Mouse (Mus musculus) bone marrow, adult 2 months (tissue): ENCODE data around the gene Meis2. TPM values are rescaled to one million over a fixed set of nuclear protein-coding genes. Genes with fewer than 3 reads are reported as not detected.

ENCODE experiments used
- H3K27ac ChIP-seq: fragments of 200-500 bp; 2 replicates; pipeline ENCODE4 v1.5.1; 2012; ENCODE audit warnings: low read depth, mild to moderate bottlenecking, control low read depth, inconsistent platforms, low read length; ENCODE audit not compliant: control insufficient read depth, poor library complexity, insufficient read depth
- H3K4me1 ChIP-seq: fragments of 200-500 bp; 2 replicates; pipeline ENCODE4 v1.6.1; 2011; ENCODE audit warnings: low read length; ENCODE audit not compliant: control insufficient read depth, insufficient read depth
- H3K4me3 ChIP-seq: fragments of 200-500 bp; replicated peaks from 2 replicates; pipeline ENCODE3; 2011; ENCODE audit warnings: mild to moderate bottlenecking, low read depth, low read length, control low read depth; ENCODE audit not compliant: control insufficient read depth
- CTCF ChIP-seq: fragments of 200-500 bp; IDR thresholded peaks from 2 replicates; pipeline ENCODE4 v1.5.1; 2011; ENCODE audit warnings: low read length, control low read depth; ENCODE audit not compliant: control insufficient read depth, insufficient read depth
- POLR2A ChIP-seq: fragments of 200-500 bp; IDR thresholded peaks from 2 replicates; pipeline ENCODE4 v1.6.1; 2011; ENCODE audit warnings: low read depth, mild to moderate bottlenecking, control low read depth, low read length, borderline replicate concordance; ENCODE audit not compliant: control insufficient read depth
- WGBS: fragments of 180-500 bp; shearing (Covaris S2); methylation state at CpG from one replicate; pipeline ENCODE4 v1.1.7; 2018; 5-methylcytosine and 5-hydroxymethylcytosine counted together
- polyA plus RNA-seq: library from polyadenylated mRNA; stranded (reverse); fragments of >200 nt; gene quantifications from 2 replicates; pipeline ENCODE4 v1.2.4, GENCODE M21; 2011; ENCODE audit warnings: low replicate concordance; ENCODE audit not compliant: missing spikeins, insufficient read depth, insufficient read length

Gene Meis2
- polyA plus RNA-seq, 1 experiment, result 7.9 TPM

- no peaks in the 10 kb centered on the region; the same call in 1 of the 2 replicates for H3K4me1 ChIP-seq
- 48% methylated on average over 2 of the region's 2 CpGs for WGBS
- H3K4me3 ChIP-seq, result no peak overlapping the region
- H3K27ac ChIP-seq, result no peak overlapping the region
- no peak for TF ChIP-seq POLR2A
- no peak for TF ChIP-seq CTCF
Observed at GRCm38 (mm10) chr2:115897001-115897400, 168.6 kb downstream of the Meis2 start.

GRCm38 (mm10) chr2:115895717-115896116 is 169.9 kb downstream of the Meis2 start:
- H3K4me1 ChIP-seq, result no peaks in the 10 kb centered on the region; the same call in 1 of the 2 replicates
- H3K27ac ChIP-seq, result no peak overlapping the region
- TF ChIP-seq POLR2A (no peak), CTCF (no peak)
- WGBS, result 86% methylated on average over 3 of the region's 3 CpGs
- H3K4me3 ChIP-seq, result no peak overlapping the region

- TF ChIP-seq CTCF (no peak), POLR2A (no peak)
- Histone ChIP-seq H3K4me1 (no peaks in the 10 kb centered on the region), H3K4me3 (no peak overlapping the region), H3K27ac (no peak overlapping the region)
- 73% methylated on average over 2 of the region's 2 CpGs for WGBS
Observed at GRCm38 (mm10) chr2:115895256-115895655, 170.4 kb downstream of the Meis2 start.

- TF ChIP-seq CTCF, result no peak
- no peak for TF ChIP-seq POLR2A
- no peaks in the 10 kb centered on the region; the same call in 1 of the 2 replicates for H3K4me1 ChIP-seq
- no peak overlapping the region for H3K27ac ChIP-seq
- H3K4me3 ChIP-seq, result no peak overlapping the region
- 86% methylated on average over 6 of the region's 6 CpGs for WGBS
Observed at GRCm38 (mm10) chr2:115893113-115893512, 172.5 kb downstream of the Meis2 start.

- H3K4me3 ChIP-seq, result no peak overlapping the region
- no peak overlapping the region for H3K27ac ChIP-seq
- H3K4me1 ChIP-seq, result no peaks in the 10 kb centered on the region; the same call in 1 of the 2 replicates
- 30% methylated on average over 2 of the region's 2 CpGs for WGBS
- TF ChIP-seq POLR2A (no peak), CTCF (no peak)
Observed at GRCm38 (mm10) chr2:115890715-115891114, 174.9 kb downstream of the Meis2 start.

GRCm38 (mm10) chr2:115890030-115890429 is 175.6 kb downstream of the Meis2 start:
- 36% methylated on average over 3 of the region's 3 CpGs for WGBS

GRCm38 (mm10) chr2:115889212-115889611 is 176.4 kb downstream of the Meis2 start:
- Histone ChIP-seq H3K4me3 (no peak overlapping the region), H3K4me1 (no peaks in the 10 kb centered on the region; the same call in 1 of the 2 replicates), H3K27ac (no peak overlapping the region)
- WGBS, result 88% methylated on average over 4 of the region's 4 CpGs
- TF ChIP-seq CTCF, result no peak
- no peak for TF ChIP-seq POLR2A

More at GRCm38 (mm10) chr2:115890030-115890429, 175.6 kb downstream of the Meis2 start:
- Histone ChIP-seq H3K4me3 (no peak overlapping the region), H3K4me1 (no peaks in the 10 kb centered on the region; the same call in 1 of the 2 replicates), H3K27ac (no peak overlapping the region)
- TF ChIP-seq POLR2A (no peak), CTCF (no peak)

GRCm38 (mm10) chr2:115888336-115889077 is 177.1 kb downstream of the Meis2 start:
- H3K4me3 ChIP-seq, result no peak overlapping the region
- no peak overlapping the region for H3K27ac ChIP-seq
- no peaks in the 10 kb centered on the region; the same call in 1 of the 2 replicates for H3K4me1 ChIP-seq
- TF ChIP-seq CTCF, result no peak
- TF ChIP-seq POLR2A, result no peak
- 56% methylated on average over 5 of the region's 5 CpGs for WGBS

- 59% methylated on average over 1 of the region's 1 CpGs for WGBS
- Histone ChIP-seq H3K27ac (no peak overlapping the region), H3K4me3 (no peak overlapping the region), H3K4me1 (no peaks in the 10 kb centered on the region; the same call in 1 of the 2 replicates)
- TF ChIP-seq POLR2A, result no peak
- TF ChIP-seq CTCF, result no peak
Observed at GRCm38 (mm10) chr2:115887631-115888030, 178.0 kb downstream of the Meis2 start.
